Comparison of ENCODE assay signal across 8 mouse cellular contexts in genomic region chr17:70746379-70747079, GRCm38 (mm10).
DNase-seq lines count a peak whose midpoint lies in the region; ATAC-seq and TF ChIP-seq lines count a peak whose summit lies in the region.

No protein-coding gene starts in this region.

- 48% methylated on average over 9 of the region's 9 CpGs for WGBS in heart, embryonic 14.5 days

- no peaks in the 10 kb centered on the region for H3K36me3 ChIP-seq in heart, embryonic 14.5 days (ENCODE audit: control insufficient read depth, insufficient read depth, low read length)
- H3K36me3 ChIP-seq in E14TG2a.4 (ENCODE audit: insufficient read depth, low read length) = 0 out of 2 replicates have a peak, but pooled peaks cover 6% of the 10 kb centered on the region

- no peaks in the 10 kb centered on the region for H3K27me3 ChIP-seq in heart, embryonic 14.5 days (ENCODE audit: control insufficient read depth, insufficient read depth, low read length)
- H3K27me3 ChIP-seq in E14TG2a.4 (ENCODE audit: insufficient read depth, low read length) = no peaks in the 10 kb centered on the region

- TF ChIP-seq CTCF in E14TG2a.4 (conservative IDR thresholded peaks at IDR 0.05; ENCODE audit: low read length) = no peak; the same call in 1 of the 2 replicates
- TF ChIP-seq CTCF in left cerebral cortex, adult 2 months (IDR thresholded peaks at IDR 0.05) = no peak; the same call in none of the 2 replicates

- H3K4me3 ChIP-seq in heart, embryonic 14.5 days (ENCODE audit: control insufficient read depth in 1 of 2, insufficient read depth in 1 of 2, low read depth in 1 of 2, low read length in 2 of 2) = no peak overlapping the region
- peak overlapping the region; percentile 65; the same call in 1 of the 2 replicates for H3K4me3 ChIP-seq in E14TG2a.4 (replicated peaks; ENCODE audit: low read length)
- H3K4me3 ChIP-seq in left cerebral cortex, adult 2 months = no peak overlapping the region

- 0 out of 2 replicates have a peak overlapping the region, but pooled peaks have one; percentile 14 for H3K4me2 ChIP-seq in heart, embryonic 14.5 days (ENCODE audit: low read length)

- intact Hi-C loops in heart, postnatal 25 days (cut with DNase I) = no loop called here
- intact Hi-C loops in left cerebral cortex, adult 2 months (cut with DNase I) = no loop called here

- no peak for DNase-seq in heart, postnatal 25 days (ENCODE audit: low spot score)
- DNase-seq in fibroblast of lung, adult 2 months (ENCODE audit: low read depth) = peak; percentile 79
- DNase-seq in lung, postnatal 14 days = peak; percentile 31
- DNase-seq in ovary, adult 18-20 months (ENCODE audit: low spot score) = no peak
- no peak for DNase-seq in retina, postnatal 1 day
- DNase-seq in left cerebral cortex, adult 2 months (ENCODE audit: extremely low spot score in 1 of 2, low spot score in 2 of 2) = no peak

- no peak overlapping the region for H3K9ac ChIP-seq in heart, embryonic 14.5 days (ENCODE audit: low read length)

- H3K9me3 ChIP-seq in heart, embryonic 14.5 days (ENCODE audit: control insufficient read depth, low read length) = no peaks in the 10 kb centered on the region
- H3K9me3 ChIP-seq in E14TG2a.4 (ENCODE audit: low read length) = no peaks in the 10 kb centered on the region

- ATAC-seq in heart, embryonic 14.5 days (ENCODE audit: insufficient number of reproducible peaks, insufficient read depth, low FRiP score, low read depth) = no peak

- peaks cover 15 to 20% of the 10 kb centered on the region in 2 experiments for H3K4me1 ChIP-seq in heart, embryonic 14.5 days (ENCODE audit: control insufficient read depth in 2 of 2, insufficient read depth in 2 of 2, low read length in 2 of 2)
- H3K4me1 ChIP-seq in E14TG2a.4 (replicated peaks; ENCODE audit: low read depth, low read length) = peaks cover 75% of the 10 kb centered on the region

- H3K27ac ChIP-seq in heart, embryonic 14.5 days (replicated peaks in 1 of 2; ENCODE audit: control insufficient read depth in 1 of 2, insufficient read depth in 1 of 2, low read depth in 2 of 2, low read length in 2 of 2) = no peak overlapping the region
- no peak overlapping the region for H3K27ac ChIP-seq in left cerebral cortex, adult 2 months

Comparison
In these comparisons a context has a peak if more than half of its experiments do, and no peak if none do; other contexts are left out.
1. DNase-seq: peak in fibroblast of lung, adult 2 months (single experiment) and lung, postnatal 14 days (single experiment); none in heart, postnatal 25 days (single experiment), ovary, adult 18-20 months (single experiment), retina, postnatal 1 day (single experiment) and left cerebral cortex, adult 2 months (0 of 2).